Mouse (Mus musculus) G1E (cell line): Measurements from ENCODE around the gene Agbl4. TPM values are rescaled to one million over a fixed set of nuclear protein-coding genes. Genes with fewer than 3 reads are reported as not detected.

Experiments used
- ATAC-seq: 2 replicates; pipeline ENCODE4 v1.8.0; 2016; ENCODE audit warnings: mild to moderate bottlenecking; ENCODE audit not compliant: insufficient number of reproducible peaks, poor library complexity, low FRiP score, severe bottlenecking; ENCODE audit errors: extremely low read depth
- DNase-seq: peaks from one replicate; pipeline ENCODE4 v3.0.0; 2012; ENCODE audit warnings: low spot score
- H3K27me3 ChIP-seq: 2 replicates; pipeline ENCODE4 v1.6.1; 2012; ENCODE audit warnings: mild to moderate bottlenecking, low read length, inconsistent platforms; ENCODE audit not compliant: insufficient read depth
- H3K36me3 ChIP-seq: replicated peaks from 2 replicates; pipeline ENCODE3; 2012; ENCODE audit warnings: mild to moderate bottlenecking, inconsistent platforms
- H3K4me1 ChIP-seq: 2 replicates; pipeline ENCODE4 v1.6.1; 2012; ENCODE audit warnings: low read depth, low read length, inconsistent platforms, mixed read lengths; ENCODE audit not compliant: insufficient read depth
- H3K4me3 ChIP-seq: 2 replicates; pipeline ENCODE4 v1.5.1; 2012; ENCODE audit warnings: low read depth, mild to moderate bottlenecking, inconsistent platforms, low read length, moderate library complexity, mixed read lengths
- H3K9me3 ChIP-seq: replicated peaks from 2 replicates; pipeline ENCODE4 v1.6.1; 2012; ENCODE audit warnings: inconsistent platforms
- CTCF ChIP-seq: IDR thresholded peaks from 2 replicates; pipeline ENCODE4 v1.5.1; 2012; ENCODE audit warnings: low read depth, low read length, inconsistent platforms, mixed read lengths
- GATA1 ChIP-seq: IDR thresholded peaks from 2 replicates; pipeline ENCODE4 v1.6.1; 2012; ENCODE audit warnings: borderline replicate concordance, low read length, inconsistent platforms, mixed read lengths
- GATA2 ChIP-seq: IDR thresholded peaks from 2 replicates; pipeline ENCODE4 v1.6.1; 2012; ENCODE audit warnings: low read depth, low read length, inconsistent platforms, borderline replicate concordance
- POLR2AphosphoS5 ChIP-seq: IDR thresholded peaks from 2 replicates; pipeline ENCODE4 v1.6.1; 2012; ENCODE audit warnings: low read depth, low read length, inconsistent platforms; ENCODE audit not compliant: insufficient replicate concordance
- TAL1 ChIP-seq: conservative IDR thresholded peaks from 2 replicates; pipeline ENCODE4 v1.6.1; 2012; ENCODE audit warnings: low read depth, low read length, inconsistent platforms, mixed read lengths
- polyA plus RNA-seq: library from polyadenylated mRNA; stranded (reverse); fragments of >175 nt; gene quantifications from 2 replicates; pipeline ENCODE4 v1.2.3, GENCODE M21; 2012
- total RNA-seq, 2 experiments: library from RNA; stranded (forward) in 1 of 2; stranded (reverse) in 1 of 2; fragments of 200-1000 nt in 1 of 2; fragments of >200 nt in 1 of 2; fragmentation: Nextera tagmentation in 1 of 2; gene quantifications; 2 replicates each; pipeline ENCODE4 v1.2.3; 2014 to 2017

Gene Agbl4
- total and polyA plus RNA-seq, 3 experiments = 0.55 TPM; not detected in 2

GRCm38 (mm10) chr4:111638948-111639708 lies 1241.7 kb downstream of the Agbl4 start:
- no peak for DNase-seq
- TF ChIP-seq GATA1 (no peak), GATA2 (no peak), TAL1 (no peak), CTCF (no peak), POLR2AphosphoS5 (no peak)
- no peak for ATAC-seq

GRCm38 (mm10) chr4:111645117-111645830 lies 1247.8 kb downstream of the Agbl4 start:
- Histone ChIP-seq H3K36me3 (no peaks in the 10 kb centered on the region), H3K9me3 (peaks cover 13% of the 10 kb centered on the region), H3K27me3 (no peaks in the 10 kb centered on the region), H3K4me3 (no peak overlapping the region), H3K4me1 (no peaks in the 10 kb centered on the region)
- DNase-seq (no peak), ATAC-seq (no peak)
- TF ChIP-seq GATA1 = no peak
- no peak for TF ChIP-seq CTCF
- no peak for TF ChIP-seq GATA2
- TF ChIP-seq POLR2AphosphoS5 = no peak
- no peak for TF ChIP-seq TAL1

More at GRCm38 (mm10) chr4:111638948-111639708, 1241.7 kb downstream of the Agbl4 start:
- Histone ChIP-seq H3K4me3 (no peak overlapping the region), H3K9me3 (no peaks in the 10 kb centered on the region), H3K27me3 (no peaks in the 10 kb centered on the region), H3K36me3 (no peaks in the 10 kb centered on the region), H3K4me1 (no peaks in the 10 kb centered on the region)

GRCm38 (mm10) chr4:111645831-111646166 lies 1248.3 kb downstream of the Agbl4 start:
- no peak overlapping the region for H3K4me3 ChIP-seq
- H3K9me3 ChIP-seq = peaks cover 13% of the 10 kb centered on the region
- H3K4me1 ChIP-seq = no peaks in the 10 kb centered on the region
- DNase-seq (no peak), ATAC-seq (no peak)
- H3K27me3 ChIP-seq = no peaks in the 10 kb centered on the region
- no peaks in the 10 kb centered on the region for H3K36me3 ChIP-seq
- TF ChIP-seq TAL1 (no peak), GATA2 (no peak), GATA1 (no peak), CTCF (no peak), POLR2AphosphoS5 (no peak)

- H3K27me3 ChIP-seq = no peaks in the 10 kb centered on the region
- H3K9me3 ChIP-seq = peaks cover 23% of the 10 kb centered on the region
- no peak for ATAC-seq
- H3K4me1 ChIP-seq = no peaks in the 10 kb centered on the region
- no peak for DNase-seq
- no peak overlapping the region for H3K4me3 ChIP-seq
- H3K36me3 ChIP-seq = no peaks in the 10 kb centered on the region
- TF ChIP-seq GATA2 = no peak
- no peak for TF ChIP-seq TAL1
- no peak for TF ChIP-seq CTCF
Measured at GRCm38 (mm10) chr4:111653451-111653850, 1256.0 kb downstream of the Agbl4 start.

GRCm38 (mm10) chr4:111663730-111664129 lies 1266.3 kb downstream of the Agbl4 start:
- Histone ChIP-seq H3K36me3 (no peaks in the 10 kb centered on the region), H3K9me3 (peaks cover 11% of the 10 kb centered on the region; the same call in 1 of the 2 replicates), H3K27me3 (no peaks in the 10 kb centered on the region), H3K4me1 (no peaks in the 10 kb centered on the region), H3K4me3 (no peak overlapping the region)
- ATAC-seq = no peak
- TF ChIP-seq GATA2 (no peak), CTCF (no peak), TAL1 (no peak), GATA1 (no peak), POLR2AphosphoS5 (no peak)
- no peak for DNase-seq

- no peak overlapping the region for H3K4me3 ChIP-seq
- H3K9me3 ChIP-seq = peaks cover 11% of the 10 kb centered on the region; the same call in 1 of the 2 replicates
- DNase-seq = no peak
- no peaks in the 10 kb centered on the region for H3K36me3 ChIP-seq
- H3K4me1 ChIP-seq = no peaks in the 10 kb centered on the region
- H3K27me3 ChIP-seq = no peaks in the 10 kb centered on the region
- TF ChIP-seq GATA1 = no peak
- no peak for TF ChIP-seq TAL1
- no peak for TF ChIP-seq GATA2
- no peak for TF ChIP-seq CTCF
- no peak for TF ChIP-seq POLR2AphosphoS5
- ATAC-seq = no peak
Measured at GRCm38 (mm10) chr4:111664146-111664545, 1266.7 kb downstream of the Agbl4 start.
